Mouse (Mus musculus): ENCODE data around the gene Tspan4.
"Not testable (repeated sequence)": the region's sequence is repeated elsewhere in the genome, so short reads cannot be mapped to it uniquely, and the experiment has no call there.

The Tspan4 gene

DNA sequence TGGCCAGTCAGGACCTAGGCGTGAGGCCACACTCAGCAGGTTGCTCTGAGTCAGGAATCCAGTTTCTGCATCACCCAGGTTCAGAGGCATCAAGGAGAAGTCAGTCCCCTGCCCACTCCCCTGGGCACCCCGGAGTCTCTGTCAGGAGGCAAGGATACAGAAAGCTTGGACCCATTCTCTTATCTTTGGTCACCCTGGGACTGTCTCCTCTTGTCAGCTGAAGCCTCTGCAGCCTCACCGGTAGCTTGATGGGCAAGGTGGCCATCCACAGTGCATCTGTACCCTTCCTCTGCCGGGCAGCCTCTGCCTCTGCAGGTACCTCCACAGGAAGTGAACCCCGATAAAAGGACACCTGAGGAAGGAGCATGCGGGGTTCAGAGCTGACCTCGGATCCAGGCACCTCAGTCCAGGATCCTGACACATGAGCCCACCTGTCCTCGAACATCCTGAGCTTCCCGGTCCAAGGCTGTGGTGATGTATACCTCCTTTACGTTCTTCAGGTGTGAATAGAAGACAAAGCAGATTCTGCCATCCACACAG lies 35.8 kb upstream of the Tspan4 start:
- DNase-seq (ENCODE audit: extremely low spot score), result no peak

DNA sequence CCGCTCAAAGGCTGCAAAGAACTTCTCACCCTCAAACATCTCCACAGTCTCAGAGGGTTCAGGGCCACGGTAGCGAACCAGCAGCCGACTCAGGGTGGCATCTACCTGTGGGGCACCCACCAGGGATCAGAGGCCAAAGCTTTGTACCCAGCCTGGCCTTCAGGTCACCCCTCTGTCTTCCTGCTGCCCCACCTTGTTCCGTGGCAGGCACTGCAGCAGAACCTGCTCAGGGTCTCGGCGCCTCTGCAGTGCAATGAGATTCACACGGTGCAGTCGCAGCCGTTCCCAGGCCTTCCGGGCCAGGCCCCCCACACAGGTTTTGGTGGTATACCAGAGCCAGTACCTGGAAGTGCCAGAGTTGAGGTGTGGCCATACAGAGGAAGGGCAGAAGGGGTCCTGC lies 35.2 kb upstream of the Tspan4 start:
- DNase-seq (ENCODE audit: extremely low spot score), result no peak

DNA sequence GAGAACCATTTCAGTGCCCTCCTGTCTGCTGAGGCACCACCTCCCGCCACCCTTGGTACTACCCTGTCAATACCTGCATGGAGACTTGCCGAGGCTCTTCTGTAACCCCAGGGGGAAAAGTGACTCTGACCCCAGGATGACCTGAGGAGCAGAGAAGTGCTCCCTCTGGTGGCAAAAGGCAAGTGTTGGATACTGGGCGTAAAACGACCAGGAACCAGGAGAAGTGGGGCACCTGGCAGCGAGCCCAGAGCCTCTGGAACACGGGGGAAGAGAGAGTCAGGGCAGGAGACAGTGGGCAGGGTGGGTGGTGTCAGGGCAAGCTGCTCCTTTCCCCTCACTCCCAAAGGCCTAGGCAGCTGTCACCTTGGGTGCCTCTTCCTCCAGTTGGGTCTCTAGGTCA lies 34.4 kb upstream of the Tspan4 start:
- peak; percentile 48 for DNase-seq (ENCODE audit: extremely low spot score)

DNA sequence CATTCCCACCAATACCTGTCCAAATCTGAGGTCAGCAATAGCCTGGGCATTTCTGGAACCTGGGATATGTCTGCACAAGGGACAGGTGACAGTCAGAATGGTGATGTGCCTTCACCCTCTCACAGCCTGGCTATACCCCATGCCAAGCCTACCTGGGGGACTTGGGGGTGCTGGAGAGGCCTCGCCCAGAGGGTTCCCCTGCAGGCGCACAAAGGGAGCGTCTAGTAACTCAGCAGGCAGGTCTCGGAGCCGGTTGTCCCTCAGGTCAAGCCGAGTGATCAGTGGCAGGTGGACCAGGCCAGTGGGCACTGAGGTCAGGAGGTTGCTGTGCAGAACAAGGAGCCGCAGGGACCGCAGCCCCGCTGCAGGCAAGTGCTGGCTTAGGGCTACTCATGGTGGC lies 33.6 kb upstream of the Tspan4 start:
- no peak for DNase-seq (ENCODE audit: extremely low spot score)

DNA sequence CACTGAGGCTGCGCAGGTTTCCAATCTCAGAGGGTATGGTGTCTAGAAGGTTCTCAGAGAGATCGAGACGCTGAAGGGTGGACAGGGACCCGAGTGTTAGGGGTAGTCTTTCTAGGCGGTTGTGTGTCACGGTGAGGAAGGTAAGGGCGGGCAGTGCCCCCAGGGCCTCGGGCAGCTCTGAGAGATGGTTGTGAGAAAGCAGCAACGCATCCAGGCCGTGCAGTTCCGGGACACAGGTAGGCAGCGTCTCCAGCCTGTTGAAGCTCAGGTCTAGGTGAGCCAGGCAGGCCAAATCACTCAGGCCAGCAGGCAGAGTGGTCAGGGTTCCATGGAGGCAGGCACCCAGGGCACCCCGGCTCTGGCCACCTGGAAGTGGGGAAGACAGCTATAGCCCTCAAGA lies 32.8 kb upstream of the Tspan4 start:
- no peak for DNase-seq (ENCODE audit: extremely low spot score)

DNA sequence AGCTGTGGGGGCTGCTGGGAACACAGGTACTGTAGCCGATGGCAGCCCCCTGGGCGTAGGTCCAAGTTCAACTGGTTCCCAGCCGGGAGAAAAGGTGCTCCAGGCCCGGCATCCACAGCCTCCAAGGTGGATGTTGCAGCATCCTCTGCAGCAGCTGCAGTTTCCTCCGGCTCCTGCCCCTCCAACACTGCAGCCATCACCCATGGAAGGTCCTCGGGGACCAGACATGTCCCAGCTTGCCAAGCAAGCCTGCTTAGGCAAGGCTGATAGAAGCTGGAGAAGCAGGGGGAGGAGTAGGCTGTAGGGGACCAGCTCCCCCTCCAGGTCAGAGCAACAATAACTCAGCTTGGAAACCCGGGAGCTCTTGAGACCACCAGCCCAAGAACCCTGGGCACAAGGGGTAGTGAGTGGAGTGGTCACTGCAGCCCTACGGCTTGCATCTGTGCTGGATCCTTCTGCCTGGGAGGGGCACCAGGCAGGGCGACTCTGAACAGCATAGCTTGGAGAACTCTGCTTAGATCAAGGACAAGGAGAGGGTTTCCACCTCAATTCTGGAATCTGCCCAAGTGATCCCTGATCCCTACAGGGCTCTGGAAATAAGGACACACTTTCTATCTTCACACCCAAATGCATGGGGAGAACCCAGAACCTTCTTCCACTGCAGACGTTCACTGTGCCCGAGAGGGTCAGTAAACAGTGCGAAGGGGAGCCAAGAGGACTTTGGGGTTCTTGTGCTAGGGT lies 31.8 kb upstream of the Tspan4 start:
- peak; percentile 73 for DNase-seq (ENCODE audit: extremely low spot score)

DNA sequence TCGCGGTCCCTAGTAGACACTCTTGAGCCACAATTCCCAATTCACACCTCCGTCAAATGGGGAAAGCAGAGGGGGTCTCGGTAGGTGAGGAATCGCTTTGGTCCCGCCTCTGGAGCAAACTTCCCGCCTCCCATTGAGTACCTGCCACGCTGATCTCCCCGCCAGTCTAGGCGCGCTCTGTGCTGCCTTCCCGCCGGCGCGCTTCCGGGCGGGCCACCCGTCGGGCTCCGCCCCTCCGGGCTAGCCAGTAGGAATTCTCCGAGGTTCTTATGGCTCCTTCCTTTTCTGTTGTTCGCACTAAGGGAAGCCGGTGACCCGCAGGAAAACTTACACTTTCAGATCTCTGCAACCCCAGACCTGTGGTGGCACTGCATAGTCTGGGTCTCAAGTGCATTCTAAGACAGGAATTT lies 31.2 kb upstream of the Tspan4 start, which contains the start of gene Pidd1:
TSS of gene Pidd1 (minus strand) at position 198 of the 410 bp plus-strand sequence.
- peak; percentile 81 for DNase-seq (ENCODE audit: extremely low spot score)

DNA sequence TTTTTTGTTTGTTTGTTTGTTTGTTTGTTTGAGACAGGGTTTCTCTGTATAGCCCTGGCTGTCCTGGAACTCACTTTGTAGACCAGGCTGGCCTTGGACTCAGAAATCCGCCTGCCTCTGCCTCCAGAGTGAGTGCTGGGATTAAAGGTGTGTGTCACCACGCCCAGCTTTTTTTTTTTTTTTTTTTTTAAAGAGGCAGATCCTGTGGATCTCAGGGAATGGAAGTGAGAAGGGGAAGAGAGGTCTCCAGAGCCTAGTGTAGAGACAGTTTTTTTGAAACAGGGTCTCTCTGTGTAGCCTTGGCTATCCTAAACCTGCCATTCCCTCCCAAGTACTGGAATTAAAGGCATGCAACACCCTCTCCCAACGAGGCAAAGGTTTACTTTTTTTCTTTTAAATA lies 28.7 kb upstream of the Tspan4 start:
- DNase-seq (ENCODE audit: extremely low spot score), result not testable (repeated sequence)

DNA sequence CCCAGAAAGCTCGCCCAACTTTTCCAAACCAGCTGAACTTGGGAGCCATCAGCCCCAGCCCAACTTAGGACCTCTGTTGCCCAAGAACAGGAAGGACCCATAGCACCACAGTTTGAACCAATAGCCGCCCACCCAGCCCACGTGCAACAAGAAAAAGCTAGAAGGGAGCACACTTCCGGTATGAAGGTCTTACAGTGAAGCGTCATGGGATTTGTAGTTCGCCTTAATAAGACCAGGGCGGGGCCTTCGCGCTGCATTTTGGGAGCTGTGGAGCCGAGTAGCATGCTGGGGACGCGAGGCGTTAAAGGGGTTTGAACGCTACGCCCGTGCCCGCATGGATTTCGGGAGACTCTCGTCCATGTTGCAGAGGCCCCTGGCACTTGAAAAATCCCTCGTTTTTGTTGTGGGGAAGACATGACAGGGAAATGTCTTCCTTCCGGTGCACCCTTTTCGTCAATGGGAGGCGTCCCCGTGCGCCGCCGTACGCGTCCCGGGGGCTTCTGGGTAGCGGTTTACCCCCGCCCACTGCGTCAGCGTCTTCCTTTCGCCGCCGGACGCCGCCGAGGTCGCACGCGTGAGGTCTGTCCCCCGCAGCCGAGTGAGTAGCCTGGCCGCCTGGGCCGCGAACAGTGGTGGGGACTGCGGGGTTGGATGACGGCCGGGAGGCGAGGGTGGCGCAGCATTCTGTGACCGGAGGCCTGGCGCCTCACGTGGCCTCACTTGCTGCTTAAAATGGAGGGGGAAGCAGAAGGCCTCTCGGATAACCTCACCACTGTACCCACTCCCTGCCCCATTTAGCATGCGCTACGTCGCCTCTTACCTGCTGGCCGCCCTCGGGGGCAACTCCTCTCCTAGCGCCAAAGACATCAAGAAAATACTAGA lies 27.7 kb upstream of the Tspan4 start, which contains the start of gene Rplp2:
TSS of gene Rplp2 (plus strand) at position 261 of the 882 bp plus-strand sequence.
- DNase-seq (ENCODE audit: extremely low spot score), result peak; percentile 97

DNA sequence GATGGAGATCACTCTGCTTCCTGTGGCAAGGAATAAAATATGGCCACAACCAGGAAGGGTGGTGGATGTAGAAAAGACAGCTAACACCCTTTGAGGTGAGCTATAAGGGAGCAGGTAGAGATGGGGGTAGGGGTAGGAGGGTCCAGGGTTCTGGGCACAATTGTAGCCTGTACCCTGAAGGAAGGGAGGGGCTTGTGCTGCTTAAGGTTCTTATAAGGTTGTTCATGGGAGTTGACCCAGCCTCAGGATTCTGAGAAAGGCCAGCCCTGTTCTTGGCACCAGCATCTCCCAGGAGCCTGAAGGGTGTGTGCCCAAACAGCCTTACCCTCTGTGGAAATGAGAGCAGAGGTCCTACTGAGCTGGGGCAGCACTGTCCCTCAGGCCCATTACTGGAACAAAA lies 23.1 kb upstream of the Tspan4 start:
- no peak for DNase-seq (ENCODE audit: extremely low spot score)

DNA sequence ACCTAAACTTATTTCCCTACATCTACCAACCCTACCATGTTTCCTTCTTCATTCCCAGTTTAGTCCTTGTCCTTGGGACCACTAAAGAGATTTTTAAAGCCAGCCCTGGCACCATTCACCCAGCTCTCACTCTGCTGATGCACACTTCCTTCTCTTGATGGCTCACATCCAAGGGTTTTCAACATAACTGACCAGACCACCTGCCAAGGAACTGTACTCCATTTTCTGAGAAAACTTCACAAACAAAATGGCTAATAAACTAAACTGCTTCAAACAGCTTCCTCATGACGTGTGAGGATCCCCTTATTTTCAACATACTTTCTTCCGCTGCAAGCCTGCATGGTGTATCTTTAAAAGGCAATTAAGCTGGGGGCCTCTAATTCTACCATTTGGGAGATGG lies 21.4 kb upstream of the Tspan4 start:
- no peak for DNase-seq (ENCODE audit: extremely low spot score)

DNA sequence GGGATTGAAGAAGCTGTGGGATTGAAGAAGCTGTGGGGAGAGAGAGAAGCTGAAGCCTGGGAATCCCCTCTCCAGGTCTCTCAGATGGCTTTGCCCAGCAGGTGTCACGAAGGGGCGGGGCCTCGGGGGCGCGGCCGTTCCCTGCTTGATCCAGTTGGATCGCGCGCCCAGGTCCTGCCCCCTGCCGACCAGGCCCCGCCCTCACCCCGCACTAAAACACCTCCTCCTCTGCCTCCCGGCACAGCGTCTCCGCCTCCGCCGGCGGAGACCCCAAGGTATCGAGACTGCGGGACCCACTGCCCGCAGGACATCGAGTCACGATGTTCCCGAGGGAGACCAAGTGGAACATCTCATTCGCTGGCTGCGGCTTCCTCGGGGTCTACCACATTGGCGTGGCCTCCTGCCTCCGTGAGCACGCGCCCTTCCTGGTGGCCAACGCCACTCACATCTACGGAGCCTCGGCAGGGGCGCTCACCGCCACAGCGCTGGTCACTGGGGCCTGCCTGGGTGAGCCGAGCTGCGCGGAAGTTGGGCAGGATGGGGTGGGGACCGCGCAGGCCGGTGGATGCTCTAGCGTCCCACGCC lies 20.0 kb upstream of the Tspan4 start, which contains the start of gene Pnpla2:
TSS of gene Pnpla2 (plus strand) at position 232 of the 585 bp plus-strand sequence.
- DNase-seq (ENCODE audit: extremely low spot score), result peak; percentile 92

DNA sequence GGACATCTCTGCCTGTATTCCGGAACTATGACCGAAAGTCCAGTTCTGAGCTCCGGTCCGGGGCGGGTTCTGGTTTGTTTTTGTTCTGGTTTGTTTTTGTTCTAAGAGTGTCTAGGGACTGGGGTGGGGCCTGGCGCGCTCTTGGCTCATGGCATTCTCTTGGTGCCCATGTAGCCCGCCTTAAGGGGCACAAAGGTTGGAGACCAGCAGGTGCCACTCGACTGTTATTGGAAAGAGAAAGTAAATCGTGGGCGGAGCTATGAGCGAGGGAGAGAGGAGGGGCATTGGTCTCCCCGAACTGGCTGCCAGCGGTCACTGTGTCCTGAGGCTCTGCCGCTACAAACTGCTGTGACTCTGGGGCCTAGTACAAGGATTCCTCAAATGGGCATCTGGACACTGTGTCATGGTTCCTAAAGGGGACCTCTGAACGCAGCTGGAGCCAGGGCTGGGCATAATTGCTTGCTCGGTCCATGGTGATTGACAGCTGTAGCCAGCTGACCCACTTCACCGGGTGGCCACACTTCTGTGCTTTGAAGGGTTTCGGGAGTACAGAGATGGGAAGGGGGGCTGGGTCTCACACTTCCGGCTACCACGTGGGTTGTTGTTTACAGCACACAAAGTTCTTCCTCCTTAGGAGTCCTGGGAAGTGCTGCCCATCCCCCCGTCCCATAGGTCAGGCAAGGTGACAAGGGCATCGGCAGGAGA lies 19.3 kb upstream of the Tspan4 start:
- no peak for DNase-seq (ENCODE audit: extremely low spot score)

DNA sequence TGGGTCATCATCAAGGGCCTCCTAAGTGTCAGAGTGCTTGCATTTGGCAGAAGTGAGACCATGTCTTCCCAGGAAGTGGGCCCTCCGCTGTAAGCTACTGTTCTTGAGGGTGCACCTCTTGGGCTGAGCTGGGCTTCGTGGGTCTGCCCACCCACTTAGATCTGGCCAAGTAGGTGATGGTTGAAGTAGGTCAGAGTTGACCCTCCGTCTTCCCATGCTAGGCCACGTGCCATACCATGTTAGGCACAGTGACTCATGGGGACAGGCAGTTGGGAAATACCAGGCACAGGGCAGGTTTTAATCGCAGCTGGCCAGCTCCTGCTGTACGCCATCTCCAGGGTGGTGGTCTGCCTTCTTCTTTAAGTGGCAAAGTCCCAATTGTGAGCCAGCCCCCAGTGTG lies 18.3 kb upstream of the Tspan4 start:
- no peak for DNase-seq (ENCODE audit: extremely low spot score)

DNA sequence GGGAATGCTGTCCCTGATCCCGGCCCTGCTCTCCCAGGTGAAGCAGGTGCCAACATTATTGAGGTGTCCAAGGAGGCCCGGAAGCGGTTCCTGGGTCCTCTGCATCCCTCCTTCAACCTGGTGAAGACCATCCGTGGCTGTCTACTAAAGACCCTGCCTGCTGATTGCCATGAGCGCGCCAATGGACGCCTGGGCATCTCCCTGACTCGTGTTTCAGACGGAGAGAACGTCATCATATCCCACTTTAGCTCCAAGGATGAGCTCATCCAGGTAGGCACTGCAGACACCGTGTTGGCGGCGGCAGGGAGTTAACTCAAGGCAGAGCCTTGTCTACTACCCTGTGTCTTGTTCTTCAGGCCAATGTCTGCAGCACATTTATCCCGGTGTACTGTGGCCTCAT lies 17.8 kb upstream of the Tspan4 start:
- DNase-seq (ENCODE audit: extremely low spot score), result no peak

DNA sequence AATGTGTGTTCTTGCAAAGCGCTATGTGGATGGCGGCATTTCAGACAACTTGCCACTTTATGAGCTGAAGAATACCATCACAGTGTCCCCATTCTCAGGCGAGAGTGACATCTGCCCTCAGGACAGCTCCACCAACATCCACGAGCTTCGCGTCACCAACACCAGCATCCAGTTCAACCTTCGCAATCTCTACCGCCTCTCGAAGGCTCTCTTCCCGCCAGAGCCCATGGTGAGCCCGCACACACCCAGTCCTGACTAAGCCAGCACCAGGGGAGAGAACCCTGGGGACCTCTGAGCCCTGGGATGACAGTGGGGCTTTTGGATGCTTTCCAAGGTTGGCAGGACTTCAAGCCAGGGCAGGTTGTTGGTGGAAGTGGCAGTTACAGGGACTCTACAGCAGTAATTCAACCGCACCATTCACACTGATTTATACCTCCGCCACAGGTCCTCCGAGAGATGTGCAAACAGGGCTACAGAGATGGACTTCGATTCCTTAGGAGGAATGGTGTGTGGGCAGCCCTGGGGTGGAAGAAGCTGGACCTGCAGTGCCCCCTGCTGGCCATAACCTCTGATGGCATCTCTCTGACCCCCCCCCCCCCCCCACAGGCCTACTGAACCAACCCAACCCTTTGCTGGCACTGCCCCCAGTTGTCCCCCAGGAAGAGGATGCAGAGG lies 16.9 kb upstream of the Tspan4 start:
- no peak for DNase-seq (ENCODE audit: extremely low spot score)

DNA sequence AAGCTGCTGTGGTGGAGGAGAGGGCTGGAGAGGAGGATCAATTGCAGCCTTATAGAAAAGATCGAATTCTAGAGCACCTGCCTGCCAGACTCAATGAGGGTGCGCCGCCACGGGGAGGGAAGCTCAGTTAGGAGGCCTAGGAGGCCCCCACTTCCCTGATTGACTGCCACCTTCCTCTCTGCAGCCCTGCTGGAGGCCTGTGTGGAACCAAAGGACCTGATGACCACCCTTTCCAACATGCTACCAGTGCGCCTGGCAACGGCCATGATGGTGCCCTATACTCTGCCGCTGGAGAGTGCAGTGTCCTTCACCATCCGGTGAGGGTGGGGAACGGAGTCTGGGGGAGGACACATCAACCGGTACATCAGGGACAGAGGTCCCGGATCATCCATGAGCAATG lies 16.4 kb upstream of the Tspan4 start:
- DNase-seq (ENCODE audit: extremely low spot score), result no peak

DNA sequence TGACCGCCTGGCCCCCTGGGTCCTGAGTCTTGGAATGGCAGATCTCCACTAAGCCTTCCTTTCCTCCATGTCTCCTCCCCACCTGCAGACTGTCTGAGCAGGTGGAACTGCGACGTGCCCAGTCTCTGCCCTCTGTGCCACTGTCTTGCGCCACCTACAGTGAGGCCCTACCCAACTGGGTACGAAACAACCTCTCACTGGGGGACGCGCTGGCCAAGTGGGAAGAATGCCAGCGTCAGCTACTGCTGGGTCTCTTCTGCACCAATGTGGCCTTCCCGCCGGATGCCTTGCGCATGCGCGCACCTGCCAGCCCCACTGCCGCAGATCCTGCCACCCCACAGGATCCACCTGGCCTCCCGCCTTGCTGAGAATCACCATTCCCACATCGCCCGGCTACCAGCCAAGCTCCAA lies 15.7 kb upstream of the Tspan4 start:
- no peak for DNase-seq (ENCODE audit: extremely low spot score)

DNA sequence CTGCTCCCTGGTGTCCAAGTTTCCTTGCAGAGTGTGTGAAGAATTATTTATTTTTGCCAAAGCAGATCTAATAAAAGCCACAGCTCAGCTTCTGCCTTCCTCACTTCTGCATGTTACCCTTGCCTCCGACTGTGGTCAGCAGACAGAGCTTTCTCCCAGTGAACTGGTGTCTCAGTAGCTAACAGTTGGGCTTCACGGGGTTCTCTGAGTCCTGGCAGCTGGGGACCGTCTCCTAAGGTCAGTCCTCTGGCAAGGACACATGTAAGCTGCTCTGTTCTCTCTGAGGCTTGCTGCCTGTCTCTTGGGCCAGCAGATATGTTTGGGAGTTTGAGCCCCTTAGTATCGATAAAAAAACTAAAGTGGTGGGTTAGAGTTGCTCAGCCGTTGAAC lies 15.0 kb upstream of the Tspan4 start:
- no peak for DNase-seq (ENCODE audit: extremely low spot score)

DNA sequence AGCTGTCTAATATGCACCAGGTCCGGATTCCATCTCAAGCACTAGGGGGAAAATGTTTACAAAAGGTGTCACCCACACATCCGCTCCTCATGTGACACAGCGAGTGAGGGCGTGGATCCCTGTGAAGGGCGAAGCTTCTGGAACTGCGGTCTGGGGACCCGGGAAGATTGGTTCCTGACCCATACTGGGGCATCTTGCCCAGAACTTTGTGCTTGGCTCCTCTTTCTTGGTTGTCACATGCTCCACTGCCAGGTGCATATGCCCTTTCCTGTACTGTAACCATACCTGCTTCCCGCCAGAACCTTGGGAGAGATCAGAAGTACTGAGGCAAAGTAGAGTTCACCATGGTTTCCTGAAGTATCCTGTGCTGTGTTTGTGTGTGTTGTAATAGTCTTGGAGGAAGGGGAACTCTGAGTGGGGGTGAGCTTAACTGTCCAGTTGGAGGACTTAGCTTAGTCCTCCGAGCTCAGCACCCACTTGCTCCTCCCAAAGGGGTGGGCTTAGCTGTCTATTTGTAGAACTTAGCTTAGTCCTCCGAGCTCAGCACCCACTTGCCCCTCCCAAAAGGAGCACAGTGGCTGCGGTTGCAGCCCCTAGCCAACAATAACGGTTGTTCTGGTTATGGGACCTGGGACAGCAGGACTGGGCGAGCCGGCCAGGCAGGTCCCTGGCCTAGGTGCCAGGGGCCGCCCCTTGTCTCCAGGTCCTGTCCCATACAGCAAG lies 14.5 kb upstream of the Tspan4 start, which contains the start of gene Cracr2b:
TSS of gene Cracr2b (plus strand) at position 704 of the 723 bp plus-strand sequence.
- DNase-seq (ENCODE audit: extremely low spot score), result no peak
